Mouse (Mus musculus): Measurements from ENCODE around the gene Amz2. TPM values are rescaled to one million over a fixed set of nuclear protein-coding genes. Genes with fewer than 3 reads are reported as not detected.

Gene Amz2
- polyA plus RNA-seq (2012; rRNA removed) = 238 and 241 TPM in 2 replicates

GRCm38 (mm10) chr11:109425392-109426271 lies at the start of gene Amz2:
TSS of gene Amz2 (plus strand) at chr11:109425946.

GRCm38 (mm10) chr11:109413617-109414016 lies 12.1 kb upstream of the Amz2 start, which contains the start of gene 9930022D16Rik:
TSS of gene 9930022D16Rik (plus strand) at chr11:109413917.

GRCm38 (mm10) chr11:109473171-109474085 lies 47.7 kb downstream of the Amz2 start, which contains the start of the genes Arsg and Slc16a6:
TSS of gene Arsg (plus strand) at chr11:109473374.
TSS of gene Slc16a6 (minus strand) at chr11:109473598.

Other genes starting within 250 kb of the Amz2 start
- 23.5 and 23.9 TPM in 2 replicates for gene Rgs9, start 127.8 kb upstream of the Amz2 start, polyA plus RNA-seq (2012; rRNA removed)
- gene Gna13, start 63.1 kb upstream of the Amz2 start, polyA plus RNA-seq (2012; rRNA removed) = 26.6 and 27.5 TPM in 2 replicates
- gene 9930022D16Rik, start 12.0 kb upstream of the Amz2 start, polyA plus RNA-seq (2012; rRNA removed) = 0.03 TPM in 1 of 2 replicates, not detected in the other
- 3.8 and 5.2 TPM in 2 replicates for gene Arsg, start 47.4 kb downstream of the Amz2 start, polyA plus RNA-seq (2012; rRNA removed)
- gene Slc16a6, start 47.7 kb downstream of the Amz2 start, polyA plus RNA-seq (2012; rRNA removed) = 2.9 and 3.0 TPM in 2 replicates
- gene Wipi1, start 186.0 kb downstream of the Amz2 start, polyA plus RNA-seq (2012; rRNA removed) = 7.4 and 8.0 TPM in 2 replicates
- gene Prkar1a, start 223.5 kb downstream of the Amz2 start, polyA plus RNA-seq (2012; rRNA removed) = 309 and 325 TPM in 2 replicates